Comparison of ENCODE assay signal across 8 mouse cellular contexts in the genomic region with DNA sequence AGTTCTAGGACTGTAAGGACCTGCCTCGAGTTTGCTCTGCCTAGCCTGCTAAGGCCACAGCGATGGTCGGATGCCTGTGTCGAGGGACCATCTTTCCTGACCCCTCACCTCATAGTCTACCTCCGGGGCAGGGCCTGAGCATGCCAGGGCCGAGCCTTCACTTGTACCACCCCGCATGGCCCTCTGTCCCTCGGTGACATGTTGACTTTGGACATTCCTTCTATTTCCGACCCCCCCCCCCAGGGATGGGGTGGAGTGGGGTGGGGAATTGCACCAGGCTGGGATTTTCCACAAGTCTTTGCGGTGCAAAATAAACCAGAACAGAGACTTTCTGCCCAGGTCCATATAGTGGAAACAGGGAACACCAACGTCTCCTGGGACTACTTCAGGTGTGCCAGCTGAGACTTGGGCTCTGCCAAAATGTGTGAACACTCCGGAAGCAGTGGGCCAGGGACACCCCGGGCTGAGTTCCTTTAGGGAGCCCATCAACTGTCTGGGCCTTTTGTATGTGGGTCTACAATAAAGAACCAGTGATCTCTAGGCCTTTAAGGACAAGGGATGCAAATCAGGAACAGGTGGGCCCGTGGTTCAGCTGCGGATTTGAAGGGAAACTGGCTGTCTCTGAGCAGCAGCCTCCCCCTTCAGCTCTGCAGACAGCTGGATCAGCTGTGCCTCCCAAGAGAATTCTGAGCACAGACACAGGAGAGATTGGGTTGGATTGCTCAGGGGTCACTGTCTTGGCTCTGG. TPM values are rescaled to one million over a fixed set of nuclear protein-coding genes. Genes with fewer than 3 reads are reported as not detected.
DNase-seq lines count a peak whose midpoint lies in the region; ATAC-seq and TF ChIP-seq lines count a peak whose summit lies in the region.

No protein-coding gene starts in this region.

- peak; percentile 23 for DNase-seq in CD4-positive, CD25-positive, alpha-beta regulatory T cell, adult 2 months (ENCODE audit: low read depth, low spot score)
- no peak for DNase-seq in lung, postnatal 0 days (ENCODE audit: low spot score)
- no peak for DNase-seq in lung, postnatal 36 days
- DNase-seq in spleen, postnatal 36 days (ENCODE audit: low spot score in 2 of 2), result no peak
- no peak for DNase-seq in right cerebral cortex, postnatal 14 days

- H3K4me2 ChIP-seq in lung, postnatal 0 days (replicated peaks; ENCODE audit: low read depth, low read length), result peak overlapping the region; percentile 100
- peak overlapping the region; percentile 97 for H3K4me2 ChIP-seq in intestine, embryonic 16.5 days (ENCODE audit: low read depth, low read length)
- H3K4me2 ChIP-seq in myocyte (ENCODE audit: low read depth), result peak overlapping the region; percentile 77

- 26% methylated on average over 15 of the region's 15 CpGs for WGBS in lung, postnatal 0 days
- WGBS in intestine, embryonic 16.5 days, result 26% methylated on average over 15 of the region's 15 CpGs

- no peaks in the 10 kb centered on the region for H3K9me3 ChIP-seq in lung, postnatal 0 days (ENCODE audit: low read length)
- no peaks in the 10 kb centered on the region for H3K9me3 ChIP-seq in intestine, embryonic 16.5 days (ENCODE audit: control insufficient read depth, low read length)

- peak overlapping the region; percentile 83 for H3K4me3 ChIP-seq in lung, postnatal 0 days (ENCODE audit: low read depth, low read length)
- peak overlapping the region; percentile 86 for H3K4me3 ChIP-seq in intestine, embryonic 16.5 days (ENCODE audit: low read length)
- H3K4me3 ChIP-seq in myocyte, result peak overlapping the region; percentile 36

- H3K36me3 ChIP-seq in lung, postnatal 0 days (ENCODE audit: insufficient read depth, low read length), result no peaks in the 10 kb centered on the region
- no peaks in the 10 kb centered on the region for H3K36me3 ChIP-seq in intestine, embryonic 16.5 days (ENCODE audit: control insufficient read depth, insufficient read depth, low read length)
- no peaks in the 10 kb centered on the region for H3K36me3 ChIP-seq in myocyte (ENCODE audit: control insufficient read depth, insufficient read depth)

- H3K79me2 ChIP-seq in myocyte (ENCODE audit: control insufficient read depth, insufficient read depth), result no peaks in the 10 kb centered on the region

- H3K9ac ChIP-seq in lung, postnatal 0 days (replicated peaks; ENCODE audit: low read depth), result peak overlapping the region; percentile 79; the same call in 1 of the 2 replicates
- peak overlapping the region; percentile 87 for H3K9ac ChIP-seq in intestine, embryonic 16.5 days (ENCODE audit: low read depth, low read length)

- TF ChIP-seq POLR2A in myocyte (IDR thresholded peaks at IDR 0.05; ENCODE audit: insufficient read length, low read depth), result no peak

- TF ChIP-seq CTCF in lung, postnatal 0 days (IDR thresholded peaks at IDR 0.05), result no peak

- H3K27me3 ChIP-seq in lung, postnatal 0 days (replicated peaks; ENCODE audit: insufficient read depth, low read length), result no peaks in the 10 kb centered on the region
- no peaks in the 10 kb centered on the region for H3K27me3 ChIP-seq in intestine, embryonic 16.5 days (replicated peaks; ENCODE audit: control insufficient read depth, insufficient read depth, low read length)
- no peaks in the 10 kb centered on the region for H3K27me3 ChIP-seq in myocyte (ENCODE audit: control insufficient read depth, insufficient read depth, insufficient read length)

- H3K4me1 ChIP-seq in lung, postnatal 0 days (ENCODE audit: insufficient read depth, low read depth, low read length), result peaks cover 24% of the 10 kb centered on the region
- H3K4me1 ChIP-seq in intestine, embryonic 16.5 days (ENCODE audit: control insufficient read depth, insufficient read depth, low read length), result peaks cover 51% of the 10 kb centered on the region

- TF ChIP-seq EP300 in lung, postnatal 0 days (IDR thresholded peaks at IDR 0.05), result no peak

- ATAC-seq in CD4-positive, CD25-positive, alpha-beta regulatory T cell, adult 4 months, result no peak
- no peak for ATAC-seq in lung, postnatal 0 days
- ATAC-seq in intestine, embryonic 16.5 days, result no peak; the same call in 1 of the 2 replicates

- peak overlapping the region; percentile 56 for H3ac ChIP-seq in myocyte (ENCODE audit: control insufficient read depth, insufficient read length)

- H3K27ac ChIP-seq in lung, postnatal 0 days (ENCODE audit: low read length), result peak overlapping the region; percentile 91; the same call in 1 of the 2 replicates
- no peak overlapping the region for H3K27ac ChIP-seq in intestine, embryonic 16.5 days (ENCODE audit: low read length)

TF ChIP-seq in myocyte, 11 proteins besides CTCF, POLR2A, EP300 and RAD21:
- TF ChIP-seq TCF3 (IDR thresholded peaks at IDR 0.05; ENCODE audit: insufficient read length, low read depth) (no peak), MYOD1 (IDR thresholded peaks at IDR 0.05; ENCODE audit: control insufficient read depth in 1 of 3, insufficient read length in 2 of 3, low read depth in 2 of 3) (peak in 2 of 3 experiments; percentile 70 to 77), TCF12 (IDR thresholded peaks at IDR 0.05; ENCODE audit: insufficient read depth, poor library complexity, severe bottlenecking) (no peak), MYOG (IDR thresholded peaks at IDR 0.05; ENCODE audit: control insufficient read depth in 1 of 3, insufficient read depth in 1 of 3, insufficient read length in 2 of 3, low read depth in 2 of 3) (peak; percentile 16 to 77 (median 29)), E2F4 (IDR thresholded peaks at IDR 0.05; ENCODE audit: insufficient read depth) (no peak), MAX (IDR thresholded peaks at IDR 0.05; ENCODE audit: low read depth) (no peak), CEBPB (IDR thresholded peaks at IDR 0.05; ENCODE audit: insufficient read depth, poor library complexity, severe bottlenecking) (no peak), USF1 (IDR thresholded peaks at IDR 0.05; ENCODE audit: low read depth) (no peak), REST (IDR thresholded peaks at IDR 0.05; ENCODE audit: insufficient read depth, insufficient read length) (no peak), SRF (IDR thresholded peaks at IDR 0.05; ENCODE audit: control insufficient read depth, insufficient read length, low read depth) (no peak), POLR2AphosphoS2 (IDR thresholded peaks at IDR 0.05; ENCODE audit: insufficient read length, low read depth) (peak; percentile 3)

RNA-seq across cellular contexts. Expression of gene Ninj1, which starts 1.1 kb away (rescaled TPM):
- 10 to 100 TPM; 24.5 to 27.4 TPM for polyA plus RNA-seq in CD4-positive, CD25-positive, alpha-beta regulatory T cell, adult 4 months (2017; shearing (Covaris generic))
- 66.3 and 72.0 TPM in 2 replicates for polyA plus RNA-seq in lung, postnatal 0 days (2015; fragmentation: Nextera tagmentation; extraction: Ambion mirVana)
- 60.0 and 63.3 TPM in 2 replicates for polyA plus RNA-seq in intestine, embryonic 16.5 days (2015; fragmentation: Nextera tagmentation; extraction: Ambion mirVana)
- 124 TPM for polyA plus RNA-seq in myocyte (2012; fragmentation: generic; extraction: Trizol)

RNA-seq across cellular contexts. Expression of gene Card19, which starts 27.4 kb away (rescaled TPM):
- polyA plus RNA-seq in CD4-positive, CD25-positive, alpha-beta regulatory T cell, adult 4 months (2017; shearing (Covaris generic)), result 10 to 100 TPM; 49.7 to 55.4 TPM
- 90.4 and 112 TPM in 2 replicates for polyA plus RNA-seq in lung, postnatal 0 days (2015; fragmentation: Nextera tagmentation; extraction: Ambion mirVana)
- 53.2 and 58.8 TPM in 2 replicates for polyA plus RNA-seq in intestine, embryonic 16.5 days (2015; fragmentation: Nextera tagmentation; extraction: Ambion mirVana)
- 180 TPM for polyA plus RNA-seq in myocyte (2012; fragmentation: generic; extraction: Trizol)

RNA-seq across cellular contexts. Expression of gene Wnk2, which starts 40.6 kb away (rescaled TPM):
- not detected for polyA plus RNA-seq in CD4-positive, CD25-positive, alpha-beta regulatory T cell, adult 4 months (2017; shearing (Covaris generic))
- 0.36 and 0.39 TPM in 2 replicates for polyA plus RNA-seq in lung, postnatal 0 days (2015; fragmentation: Nextera tagmentation; extraction: Ambion mirVana)
- 2.9 and 3.5 TPM in 2 replicates for polyA plus RNA-seq in intestine, embryonic 16.5 days (2015; fragmentation: Nextera tagmentation; extraction: Ambion mirVana)
- polyA plus RNA-seq in myocyte (2012; fragmentation: generic; extraction: Trizol), result not detected

Comparison
In these comparisons a context has a peak if more than half of its experiments do, and no peak if none do; other contexts are left out.
1. H3K4me3 ChIP-seq: peak in every context shown above with its lines; median percentile 86 in intestine, embryonic 16.5 days; 83 in lung, postnatal 0 days; 36 in myocyte.